Mouse (Mus musculus) liver, adult (tissue): ENCODE data around the gene Pomt1.

ENCODE experiments used
- GATA4 ChIP-seq: IDR thresholded peaks from 2 replicates; pipeline ENCODE4 v1.6.1; 2014; ENCODE audit warnings: mild to moderate bottlenecking, low read length; ENCODE audit not compliant: insufficient replicate concordance

The Pomt1 gene

GRCm38 (mm10) chr2:32287923-32288367 is 51.6 kb downstream of the Pomt1 start, which contains the start of gene Swi5:
Gene Swi5 (minus strand): TSS chr2:32288075.
- TF ChIP-seq GATA4 = no peak

- no peak for TF ChIP-seq GATA4
These were observed 52.1 kb downstream of the Pomt1 start for GRCm38 (mm10) chr2:32288371-32288931.

- TF ChIP-seq GATA4 = no peak
These were observed 53.2 kb downstream of the Pomt1 start for GRCm38 (mm10) chr2:32289578-32289977.

- no peak for TF ChIP-seq GATA4
These were observed 58.0 kb downstream of the Pomt1 start for GRCm38 (mm10) chr2:32294348-32294747.

GRCm38 (mm10) chr2:32295285-32295684 is 58.9 kb downstream of the Pomt1 start:
- TF ChIP-seq GATA4 = no peak

GRCm38 (mm10) chr2:32299469-32299868 is 63.1 kb downstream of the Pomt1 start:
- TF ChIP-seq GATA4 = no peak

- TF ChIP-seq GATA4 = no peak
These were observed 66.6 kb downstream of the Pomt1 start for GRCm38 (mm10) chr2:32302952-32303351.

- TF ChIP-seq GATA4 = no peak
These were observed 67.9 kb downstream of the Pomt1 start for GRCm38 (mm10) chr2:32304145-32304832.
